Mouse (Mus musculus) inflammation-experienced regulatory T-cells (primary cell): ENCODE results near the gene Dbn1. TPM values are rescaled to one million over a fixed set of nuclear protein-coding genes. Genes with fewer than 3 reads are reported as not detected.

Experiments used
- polyA plus RNA-seq, 2 experiments: library from polyadenylated mRNA; unstranded; fragments of 100-300 nt; shearing (Covaris generic); gene quantifications; one replicate each; pipeline ENCODE4 v1.2.1; 2017

The Dbn1 gene
- not detected for polyA plus RNA-seq

GRCm38 (mm10) chr13:55487578-55488498, at the start of gene Dbn1:
Gene Dbn1, minus strand, starts transcription at chr13:55488111.

DNA sequence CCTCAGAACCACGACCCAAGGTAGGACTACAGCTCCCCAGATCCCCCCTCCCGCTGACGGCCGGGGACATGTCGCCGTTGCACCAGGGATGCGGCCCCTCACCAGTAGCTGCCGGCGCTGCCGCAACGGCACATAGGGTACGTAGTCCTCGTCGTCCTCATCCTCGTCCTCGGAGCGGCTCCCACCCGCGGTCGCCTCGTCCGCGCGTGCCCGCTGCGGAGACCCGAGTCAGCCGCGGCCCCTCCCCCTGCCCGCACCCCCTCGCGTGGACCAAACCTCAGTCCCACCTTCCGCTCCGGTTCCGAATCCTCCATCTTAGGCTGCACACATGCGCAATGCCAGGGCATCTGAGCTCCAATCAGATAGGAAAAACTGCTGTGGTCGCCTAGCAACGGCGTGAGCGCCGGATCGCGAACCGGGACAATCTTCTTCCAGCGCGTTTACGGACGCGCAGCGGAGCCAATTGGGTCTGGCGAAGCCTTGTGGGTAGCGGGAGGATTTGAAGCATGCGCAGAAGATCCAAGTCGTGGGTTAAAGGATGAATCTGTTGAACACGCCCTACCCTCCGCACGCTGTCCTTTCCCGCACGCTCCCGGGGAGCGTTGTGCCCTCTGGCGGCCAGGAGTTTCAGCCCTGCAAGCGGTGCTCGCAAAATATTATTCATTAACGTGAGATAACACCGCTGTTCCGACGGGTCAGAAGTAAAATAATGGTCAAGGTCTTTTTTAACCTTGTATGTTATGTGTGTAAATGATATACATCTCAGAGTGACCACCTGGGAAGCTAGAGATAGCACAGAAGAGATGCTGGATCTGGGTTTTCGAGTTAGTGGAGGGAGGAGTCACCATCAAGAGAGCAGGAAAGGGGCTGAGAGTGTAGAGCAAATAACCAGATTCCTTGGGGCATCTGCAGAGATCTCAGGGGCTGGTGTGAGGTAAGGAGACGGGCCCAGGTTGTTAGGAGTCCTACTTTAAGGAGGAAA, 48.6 kb upstream of the Dbn1 start, which contains the start of gene Ddx41:
TSS of gene Ddx41 (minus strand) at position 465 of the 982 bp plus-strand sequence.

DNA sequence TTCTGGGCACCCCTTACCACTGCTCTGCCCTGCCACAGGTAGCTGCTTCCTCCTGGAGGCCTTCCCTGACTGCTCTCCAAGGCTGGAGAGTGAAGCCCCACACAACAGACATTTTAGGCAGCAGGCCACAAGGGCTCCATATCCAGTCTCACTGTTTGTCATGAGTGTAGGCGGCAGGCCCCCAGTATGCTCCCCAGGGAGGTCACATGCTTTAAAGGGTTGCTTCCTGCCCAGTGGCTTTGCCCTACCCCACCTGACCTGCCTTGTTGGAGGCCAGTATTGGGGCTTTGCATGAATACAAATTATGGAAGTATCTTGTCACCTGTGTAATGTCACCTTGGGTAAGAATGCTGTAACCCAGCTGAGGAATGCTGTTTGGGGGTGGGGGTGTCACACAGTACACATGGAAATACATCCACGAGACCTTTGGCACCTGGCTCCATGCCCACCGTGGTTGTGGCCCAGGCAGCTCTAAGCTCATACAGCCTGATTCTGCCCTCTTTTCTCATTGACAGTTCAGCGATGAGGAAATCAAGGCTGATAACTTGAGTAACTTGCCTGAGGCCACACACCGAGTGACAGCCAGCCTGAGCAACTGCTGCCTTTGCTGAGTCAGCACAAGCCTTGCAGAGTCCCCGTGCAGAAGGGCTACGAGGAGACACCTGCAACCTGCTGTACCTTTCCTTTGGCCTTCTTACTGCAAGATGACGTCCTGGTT, 41.4 kb upstream of the Dbn1 start, which contains the start of gene Dok3:
TSS of gene Dok3 (minus strand) at position 99 of the 718 bp plus-strand sequence.

DNA sequence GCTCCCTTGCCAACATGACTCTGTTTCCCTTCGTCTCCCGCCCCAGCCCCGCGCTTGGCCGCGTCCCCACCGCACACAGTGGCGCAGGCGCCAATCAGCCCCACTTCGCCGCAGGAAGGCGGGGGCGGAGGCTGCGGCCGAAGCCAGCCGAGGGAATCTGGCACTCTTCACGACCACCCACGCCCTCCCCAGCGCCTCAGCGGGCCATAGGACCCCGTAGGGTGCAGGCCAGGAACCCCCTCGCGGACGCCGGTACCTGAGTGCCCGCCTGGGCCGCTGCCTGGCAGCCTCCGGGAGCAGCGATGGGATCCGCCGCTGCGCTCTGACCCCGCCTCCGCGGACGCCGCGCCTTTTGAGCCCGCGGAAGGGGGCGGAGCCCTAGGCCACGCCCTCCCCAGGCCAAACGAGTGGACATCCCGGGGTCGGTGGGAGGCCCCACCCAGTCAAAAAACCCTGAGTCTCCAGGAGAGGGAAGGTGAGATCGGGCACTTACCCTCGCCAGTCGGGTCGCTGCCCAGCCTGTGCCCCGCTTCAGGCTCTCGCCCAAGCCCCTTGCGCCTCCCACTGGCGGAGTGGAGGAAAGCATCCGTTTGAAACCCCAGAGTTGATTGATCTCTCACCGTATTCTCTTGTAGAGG, 25.3 kb upstream of the Dbn1 start, which contains the start of gene Pdlim7:
TSS of gene Pdlim7 (minus strand) at position 566 of the 638 bp plus-strand sequence.

DNA sequence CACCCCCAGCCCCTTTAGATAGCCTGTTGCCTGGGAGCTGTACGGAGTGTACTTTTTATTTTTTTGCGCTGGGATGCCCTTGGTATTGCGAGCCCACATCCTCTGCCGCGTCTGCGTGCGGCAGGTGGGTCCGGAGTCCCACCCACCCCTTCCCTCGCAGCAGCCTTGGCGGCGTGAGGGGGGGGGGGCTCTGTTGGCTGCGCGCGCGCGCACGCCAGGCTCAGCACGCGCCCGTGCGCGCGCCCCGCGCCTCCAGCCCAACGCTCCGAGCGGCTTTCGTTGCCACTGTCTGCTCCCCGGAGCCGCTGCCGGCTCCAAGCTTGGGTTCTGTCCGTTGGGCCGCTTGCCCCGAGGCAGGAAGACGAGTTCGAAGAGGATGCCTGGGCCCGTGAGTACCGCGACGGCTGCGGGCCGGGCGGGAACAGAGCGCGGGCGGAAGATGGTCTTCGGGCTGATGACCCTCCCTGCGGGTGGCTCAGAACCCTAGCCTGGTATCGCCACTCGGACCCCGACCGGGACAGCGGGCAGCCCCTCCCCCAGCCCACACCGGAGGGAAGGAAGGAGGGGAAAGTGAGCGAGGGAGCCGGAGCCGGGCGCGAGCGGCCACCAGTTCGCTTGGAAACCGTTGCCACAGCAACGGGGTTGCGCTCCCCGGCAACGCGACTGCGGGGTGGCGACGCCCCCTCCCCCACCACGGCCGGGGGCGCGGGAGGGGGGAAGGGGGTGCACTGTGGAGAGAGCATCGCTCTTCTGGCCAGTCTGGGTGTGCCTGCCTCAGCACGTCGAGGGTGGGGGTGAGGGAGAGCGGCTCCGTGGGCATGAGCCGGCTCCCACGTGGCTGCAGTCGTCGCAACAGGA, 23.7 kb downstream of the Dbn1 start, which contains the start of gene Prr7:
TSS of gene Prr7 (plus strand) at position 241 of the 858 bp plus-strand sequence.

GRCm38 (mm10) chr13:55444937-55445315, 43.0 kb downstream of the Dbn1 start, which contains the start of gene Grk6:
Gene Grk6, plus strand, starts transcription at chr13:55445072.

GRCm38 (mm10) chr13:55426613-55427012, 61.3 kb downstream of the Dbn1 start, which contains the start of gene F12:
Gene F12, minus strand, starts transcription at chr13:55426793.

Other genes with a start within 250 kb of the Dbn1 start
- gene Prelid1, start 167.6 kb downstream of the Dbn1 start, polyA plus RNA-seq: 100 to 1,000 TPM; 286 to 289 TPM
- 100 to 1,000 TPM; 157 to 162 TPM for gene Rab24, start 166.2 kb downstream of the Dbn1 start, polyA plus RNA-seq
- 1 to 10 TPM in 1 of 2 experiments, under 1 TPM in 1; 0.51 to 1.2 TPM for gene Mxd3, start 158.3 kb downstream of the Dbn1 start, polyA plus RNA-seq
- gene Lman2, start 125.3 kb downstream of the Dbn1 start, polyA plus RNA-seq: 100 to 1,000 TPM; 138 to 149 TPM
- 100 to 1,000 TPM; 144 to 172 TPM for gene Rgs14, start 118.4 kb downstream of the Dbn1 start, polyA plus RNA-seq
- under 1 TPM; 0.05 to 0.13 TPM for gene Slc34a1, start 89.9 kb downstream of the Dbn1 start, polyA plus RNA-seq
- gene Pfn3, start 72.9 kb downstream of the Dbn1 start, polyA plus RNA-seq: not detected
- gene F12, start 61.3 kb downstream of the Dbn1 start, polyA plus RNA-seq: not detected
- gene Grk6, start 43.0 kb downstream of the Dbn1 start, polyA plus RNA-seq: 100 to 1,000 TPM; 281 to 356 TPM
- gene Prr7, start 23.8 kb downstream of the Dbn1 start, polyA plus RNA-seq: 1 to 10 TPM; 1.7 to 2.1 TPM
- gene Pdlim7, start 25.6 kb upstream of the Dbn1 start, polyA plus RNA-seq: 10 to 100 TPM; 14.8 to 15.1 TPM
- 1 to 10 TPM; 2.4 to 8.6 TPM for gene Dok3, start 41.2 kb upstream of the Dbn1 start, polyA plus RNA-seq
- 10 to 100 TPM; 78.5 to 92.3 TPM for gene Ddx41, start 48.5 kb upstream of the Dbn1 start, polyA plus RNA-seq
- 10 to 100 TPM; 53.3 to 66.9 TPM for gene Fam193b, start 83.0 kb upstream of the Dbn1 start, polyA plus RNA-seq
- 100 to 1,000 TPM; 266 to 288 TPM for gene Tmed9, start 85.6 kb upstream of the Dbn1 start, polyA plus RNA-seq
- gene B4galt7, start 111.8 kb upstream of the Dbn1 start, polyA plus RNA-seq: 10 to 100 TPM; 37.2 to 52.2 TPM
- 10 to 100 TPM; 32.7 to 40.6 TPM for gene Caml, start 134.9 kb upstream of the Dbn1 start, polyA plus RNA-seq
- gene Ddx46, start 146.9 kb upstream of the Dbn1 start, polyA plus RNA-seq: 10 to 100 TPM; 60.5 to 74.3 TPM
- gene B230219D22Rik, start 205.0 kb upstream of the Dbn1 start, polyA plus RNA-seq: 10 to 100 TPM; 19.0 to 26.0 TPM
- 10 to 100 TPM; 51.4 to 65.6 TPM for gene Txndc15, start 226.5 kb upstream of the Dbn1 start, polyA plus RNA-seq
- gene Pcbd2, start 239.3 kb upstream of the Dbn1 start, polyA plus RNA-seq: 10 to 100 TPM; 50.3 to 54.4 TPM